Mouse (Mus musculus): ENCODE results near the gene Map1s.
A peak's percentile ranks its signal among the peaks of the same experiment; 100 is the strongest.
"Not testable (repeated sequence)": the region's sequence is repeated elsewhere in the genome, so short reads cannot be mapped to it uniquely, and the experiment has no call there.

Gene Map1s

GRCm38 (mm10) chr8:70878178-70878577, 27.6 kb upstream of the Map1s start:
- no peak for DNase-seq (ENCODE audit: low spot score)

- no peak for DNase-seq (ENCODE audit: low spot score)
These were observed 26.2 kb upstream of the Map1s start for GRCm38 (mm10) chr8:70879500-70879899.

- DNase-seq (ENCODE audit: low spot score) = no peak
These were observed 25.6 kb upstream of the Map1s start for GRCm38 (mm10) chr8:70880126-70880525.

GRCm38 (mm10) chr8:70880546-70880945, 25.2 kb upstream of the Map1s start:
- DNase-seq (ENCODE audit: low spot score) = no peak

GRCm38 (mm10) chr8:70884186-70884585, 21.5 kb upstream of the Map1s start:
- DNase-seq (ENCODE audit: low spot score) = no peak

GRCm38 (mm10) chr8:70884683-70885082, 21.0 kb upstream of the Map1s start:
- no peak for DNase-seq (ENCODE audit: low spot score)

- DNase-seq (ENCODE audit: low spot score) = peak; percentile 46
These were observed 20.1 kb upstream of the Map1s start for GRCm38 (mm10) chr8:70885612-70886011.

GRCm38 (mm10) chr8:70887669-70888068, 18.1 kb upstream of the Map1s start:
- DNase-seq (ENCODE audit: low spot score) = peak; percentile 53

GRCm38 (mm10) chr8:70890656-70891055, 15.1 kb upstream of the Map1s start:
- DNase-seq (ENCODE audit: low spot score) = no peak

GRCm38 (mm10) chr8:70891356-70891755, 14.4 kb upstream of the Map1s start:
- peak; percentile 26 for DNase-seq (ENCODE audit: low spot score)

- DNase-seq (ENCODE audit: low spot score) = peak; percentile 34
These were observed 13.5 kb upstream of the Map1s start, which contains the start of gene Slc5a5 for GRCm38 (mm10) chr8:70892022-70892895. TSS of gene Slc5a5 (minus strand) at chr8:70892757.

- peak; percentile 14 for DNase-seq (ENCODE audit: low spot score)
These were observed 12.7 kb upstream of the Map1s start for GRCm38 (mm10) chr8:70892896-70893655.

- DNase-seq (ENCODE audit: low spot score) = peak; percentile 94
These were observed 11.9 kb upstream of the Map1s start for GRCm38 (mm10) chr8:70893656-70894384.

- DNase-seq (ENCODE audit: low spot score) = no peak
These were observed 11.4 kb upstream of the Map1s start for GRCm38 (mm10) chr8:70894385-70894720.

- DNase-seq (ENCODE audit: low spot score) = no peak
These were observed 10.8 kb upstream of the Map1s start for GRCm38 (mm10) chr8:70894771-70895545.

- not testable (repeated sequence) for DNase-seq (ENCODE audit: low spot score)
These were observed 10.0 kb upstream of the Map1s start for GRCm38 (mm10) chr8:70895571-70896259.

GRCm38 (mm10) chr8:70896316-70897020, 9.3 kb upstream of the Map1s start:
- peak; percentile 15 for DNase-seq (ENCODE audit: low spot score)

GRCm38 (mm10) chr8:70897021-70897680, 8.6 kb upstream of the Map1s start, which contains the start of gene Rpl18a:
TSS of gene Rpl18a (minus strand) at chr8:70897412.
- peak; percentile 98 for DNase-seq (ENCODE audit: low spot score)

GRCm38 (mm10) chr8:70897681-70898413, 7.9 kb upstream of the Map1s start:
- DNase-seq (ENCODE audit: low spot score) = peak; percentile 91

All from retina, embryonic 14.5 days (tissue).